Mouse (Mus musculus) bone marrow macrophage, adult 2 months (primary cell): ENCODE results near the gene Gdpd5. TPM values are rescaled to one million over a fixed set of nuclear protein-coding genes. Genes with fewer than 3 reads are reported as not detected.

Experiments used
- H3K27ac ChIP-seq: 2 replicates; pipeline ENCODE4 v1.5.1; 2012; ENCODE audit warnings: low read depth, low read length; ENCODE audit not compliant: insufficient read depth
- H3K4me1 ChIP-seq: 2 replicates; pipeline ENCODE4 v1.6.1; 2012; ENCODE audit warnings: low read length; ENCODE audit not compliant: control insufficient read depth, insufficient read depth
- H3K4me3 ChIP-seq: 2 replicates; pipeline ENCODE4 v1.5.1; 2012; ENCODE audit warnings: mild to moderate bottlenecking, low read length, moderate library complexity; ENCODE audit not compliant: insufficient read depth
- CTCF ChIP-seq: IDR thresholded peaks from 2 replicates; pipeline ENCODE4 v1.5.1; 2012; ENCODE audit warnings: low read depth, mild to moderate bottlenecking, low read length, moderate library complexity
- POLR2A ChIP-seq: IDR thresholded peaks from 2 replicates; pipeline ENCODE4 v1.6.1; 2012; ENCODE audit warnings: mild to moderate bottlenecking, low read depth, low read length, borderline replicate concordance
- polyA plus RNA-seq: library from polyadenylated mRNA; stranded (reverse); fragments of >200 nt; gene quantifications from 2 replicates; pipeline ENCODE4 v1.2.4, GENCODE M21; 2012; ENCODE audit not compliant: missing spikeins, insufficient read depth, insufficient read length

Gdpd5 gene
- polyA plus RNA-seq, 1 experiment: 11.1 TPM

GRCm38 (mm10) chr7:99352526-99353400 lies 28.5 kb upstream of the Gdpd5 start, which contains the start of gene Serpinh1:
Serpinh1 (minus strand) TSS chr7:99353239.
- H3K4me3 ChIP-seq: no peak within 1 kb of the TSS
- peaks cover 7% of the 10 kb centered on the region; the same call in 1 of the 2 replicates for H3K4me1 ChIP-seq
- no peak within 1 kb of the TSS for H3K27ac ChIP-seq
- no peak for TF ChIP-seq POLR2A

- H3K27ac ChIP-seq: no peak overlapping the region
- H3K4me3 ChIP-seq: no peak overlapping the region
- no peak for TF ChIP-seq POLR2A
- 0 out of 2 replicates have a peak, but pooled peaks have one; percentile 7 for TF ChIP-seq CTCF
- H3K4me1 ChIP-seq: peaks cover 7% of the 10 kb centered on the region; the same call in 1 of the 2 replicates
These were observed 25.5 kb upstream of the Gdpd5 start for GRCm38 (mm10) chr7:99355731-99356131.

- H3K4me3 ChIP-seq: no peak overlapping the region
- no peak overlapping the region for H3K27ac ChIP-seq
- peaks cover 12% of the 10 kb centered on the region; the same call in 1 of the 2 replicates for H3K4me1 ChIP-seq
- TF ChIP-seq CTCF: no peak
- TF ChIP-seq POLR2A: no peak
These were observed 24.8 kb upstream of the Gdpd5 start for GRCm38 (mm10) chr7:99356244-99356930.

- Histone ChIP-seq H3K4me1 (peaks cover 12% of the 10 kb centered on the region; the same call in 1 of the 2 replicates), H3K27ac (no peak overlapping the region), H3K4me3 (no peak overlapping the region)
- TF ChIP-seq CTCF (no peak), POLR2A (no peak)
These were observed 24.0 kb upstream of the Gdpd5 start for GRCm38 (mm10) chr7:99357201-99357600.

- Histone ChIP-seq H3K4me3 (no peak overlapping the region), H3K4me1 (peaks cover 12% of the 10 kb centered on the region; the same call in 1 of the 2 replicates), H3K27ac (no peak overlapping the region)
- TF ChIP-seq POLR2A (no peak), CTCF (no peak)
These were observed 22.8 kb upstream of the Gdpd5 start for GRCm38 (mm10) chr7:99358371-99358770.

DNA sequence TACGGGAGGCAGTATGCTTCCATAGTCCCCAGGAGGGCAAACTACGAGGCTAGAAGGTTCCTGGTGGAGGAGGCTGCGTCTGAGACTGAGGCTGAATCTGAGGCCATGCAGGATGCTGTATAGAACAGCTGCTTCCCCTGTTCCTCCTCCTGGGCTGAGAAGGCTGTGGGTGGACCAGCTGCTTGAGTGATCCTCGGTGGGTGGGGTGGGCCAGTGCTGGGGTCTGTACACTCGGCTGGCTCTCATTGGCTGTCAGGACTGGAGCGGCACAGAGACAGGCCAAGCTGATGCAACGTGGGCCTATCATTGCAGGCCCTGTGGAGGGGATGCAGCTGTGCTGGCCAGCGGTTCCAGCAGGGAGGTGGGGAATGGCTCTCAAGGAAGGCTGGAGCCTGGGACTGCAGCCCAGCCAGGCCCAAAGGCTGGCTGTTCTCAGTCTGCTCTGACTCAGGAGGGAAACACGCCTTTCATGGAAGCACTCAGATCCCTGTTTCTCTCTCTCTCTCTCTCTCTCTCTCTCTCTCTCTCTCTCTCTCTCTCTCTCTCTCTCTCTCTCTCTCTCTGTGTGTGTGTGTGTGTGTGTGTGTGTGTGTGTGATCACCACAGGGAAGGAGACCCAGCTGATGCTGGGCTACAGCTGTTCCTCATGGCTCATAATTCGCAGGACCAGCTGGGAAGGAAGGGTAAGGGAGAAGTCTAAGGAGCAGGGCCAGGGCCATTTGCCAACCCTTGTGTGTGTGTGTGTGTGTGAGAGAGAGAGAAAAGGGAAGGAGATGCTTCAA lies 21.0 kb upstream of the Gdpd5 start:
- no peak for TF ChIP-seq CTCF
- TF ChIP-seq POLR2A: no peak
- no peak overlapping the region for H3K27ac ChIP-seq
- no peak overlapping the region for H3K4me3 ChIP-seq
- H3K4me1 ChIP-seq: peaks cover 12% of the 10 kb centered on the region; the same call in 1 of the 2 replicates

DNA sequence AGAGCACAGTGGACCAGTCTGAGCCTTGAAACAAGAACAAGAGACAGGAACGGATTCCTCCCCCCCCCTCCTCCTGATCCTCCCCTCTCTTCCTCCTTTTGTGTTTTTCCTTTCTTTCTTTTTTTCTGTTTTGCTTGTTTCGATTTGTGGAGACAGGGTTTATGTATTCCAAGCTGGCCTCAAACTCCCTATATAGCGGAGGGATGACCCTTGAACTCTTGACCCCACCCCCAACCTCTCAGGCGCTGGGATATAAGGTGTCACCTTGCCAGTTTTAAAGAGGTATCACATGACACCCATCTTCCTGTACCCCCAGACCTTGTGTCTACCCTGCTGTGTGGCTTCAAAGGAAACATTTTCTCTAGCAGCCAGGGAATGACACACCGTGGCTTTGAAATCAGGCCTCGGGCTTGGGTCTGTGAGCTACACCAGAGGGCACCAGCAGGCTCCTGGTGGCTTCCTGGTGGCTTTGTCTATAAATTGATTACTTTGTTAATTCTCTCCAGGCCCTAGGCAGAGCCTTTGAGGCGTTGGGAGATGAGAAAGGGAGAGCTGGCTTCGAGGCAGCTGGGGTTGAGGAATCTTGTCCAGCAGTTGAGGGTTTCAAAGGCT lies 20.3 kb upstream of the Gdpd5 start:
- Histone ChIP-seq H3K27ac (no peak overlapping the region), H3K4me3 (no peak overlapping the region), H3K4me1 (peaks cover 12% of the 10 kb centered on the region; the same call in 1 of the 2 replicates)
- no peak for TF ChIP-seq CTCF
- no peak for TF ChIP-seq POLR2A

GRCm38 (mm10) chr7:99362137-99362536 lies 19.1 kb upstream of the Gdpd5 start:
- TF ChIP-seq POLR2A (no peak), CTCF (no peak)
- H3K4me3 ChIP-seq: no peak overlapping the region
- H3K27ac ChIP-seq: no peak overlapping the region
- H3K4me1 ChIP-seq: peaks cover 5% of the 10 kb centered on the region; the same call in 1 of the 2 replicates

- Histone ChIP-seq H3K4me3 (no peak overlapping the region), H3K27ac (no peak overlapping the region), H3K4me1 (peaks cover 5% of the 10 kb centered on the region; the same call in 1 of the 2 replicates)
- TF ChIP-seq CTCF (peak; percentile 76), POLR2A (no peak)
These were observed 16.1 kb upstream of the Gdpd5 start for GRCm38 (mm10) chr7:99365069-99365468.
